Mouse (Mus musculus) frontal cortex, adult (tissue): ENCODE data around the gene Vps26a.
A peak's percentile ranks its signal among the peaks of the same experiment; 100 is the strongest.

ENCODE experiments used
- ATAC-seq: cut with Nextera tagmentation; 2 replicates; pipeline ENCODE4 v1.9.2; 2017; ENCODE audit warnings: mild to moderate bottlenecking, moderate library complexity, mixed read lengths; ENCODE audit not compliant: low TSS enrichment

Vps26a gene

GRCm38 (mm10) chr10:62418831-62419356, 67.7 kb downstream of the Vps26a start:
- no peak for ATAC-seq

- ATAC-seq = no peak
These were observed 73.0 kb downstream of the Vps26a start for GRCm38 (mm10) chr10:62413606-62413982.

GRCm38 (mm10) chr10:62412906-62413605, 73.5 kb downstream of the Vps26a start:
- 0 out of 2 replicates have a peak, but pooled peaks have one; percentile 6 for ATAC-seq

GRCm38 (mm10) chr10:62411431-62412410, 74.9 kb downstream of the Vps26a start:
- peak; percentile 75 for ATAC-seq

GRCm38 (mm10) chr10:62410943-62411342, 75.7 kb downstream of the Vps26a start:
- ATAC-seq = peak; percentile 57
